Mouse (Mus musculus) neutrophil, adult 5-6 weeks (primary cell): ENCODE results near the gene Tagap1. TPM values are rescaled to one million over a fixed set of nuclear protein-coding genes. Genes with fewer than 3 reads are reported as not detected.
"Not testable (repeated sequence)": the region's sequence is repeated elsewhere in the genome, so short reads cannot be mapped to it uniquely, and the experiment has no call there.

ENCODE experiments used
- ATAC-seq: fragments of 151-379, 151-347 bp; 2 replicates; pipeline ENCODE4 v1.8.0; 2017; ENCODE audit warnings: mild to moderate bottlenecking, moderate TSS enrichment; ENCODE audit not compliant: insufficient number of reproducible peaks, poor library complexity, low FRiP score, severe bottlenecking; ENCODE audit errors: extremely low read depth
- total RNA-seq: library from RNA; stranded (forward); fragments of 200-1000 nt; gene quantifications from 2 replicates; pipeline ENCODE4 v1.2.3, GENCODE M21; 2017

Gene Tagap1
- total RNA-seq, 1 experiment from 2014 or later = 39.3 TPM

- ATAC-seq = peak; percentile 20; the same call in 1 of the 2 replicates
Measured at GRCm38 (mm10) chr17:6965364-6965763, 4.4 kb upstream of the Tagap1 start.

DNA sequence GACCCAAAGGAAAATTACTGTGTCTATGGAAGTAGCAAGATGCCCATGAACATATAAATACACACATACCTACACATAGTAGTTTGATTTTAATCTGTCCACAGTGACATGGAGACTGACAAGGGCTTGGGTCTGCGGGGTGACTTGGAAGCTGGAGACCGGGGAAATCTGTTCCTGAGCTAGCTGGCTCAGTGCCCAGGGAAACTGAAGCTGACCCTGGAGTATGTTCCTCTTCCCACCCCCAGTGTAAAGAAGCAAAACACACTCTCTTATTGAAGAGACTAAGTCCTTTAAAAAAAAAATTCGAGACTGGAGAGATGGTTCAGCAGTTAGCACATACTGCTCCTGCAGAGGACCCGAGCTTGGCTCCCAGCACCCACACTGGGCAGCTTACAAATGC, 2.0 kb upstream of the Tagap1 start:
- not testable (repeated sequence) for ATAC-seq

DNA sequence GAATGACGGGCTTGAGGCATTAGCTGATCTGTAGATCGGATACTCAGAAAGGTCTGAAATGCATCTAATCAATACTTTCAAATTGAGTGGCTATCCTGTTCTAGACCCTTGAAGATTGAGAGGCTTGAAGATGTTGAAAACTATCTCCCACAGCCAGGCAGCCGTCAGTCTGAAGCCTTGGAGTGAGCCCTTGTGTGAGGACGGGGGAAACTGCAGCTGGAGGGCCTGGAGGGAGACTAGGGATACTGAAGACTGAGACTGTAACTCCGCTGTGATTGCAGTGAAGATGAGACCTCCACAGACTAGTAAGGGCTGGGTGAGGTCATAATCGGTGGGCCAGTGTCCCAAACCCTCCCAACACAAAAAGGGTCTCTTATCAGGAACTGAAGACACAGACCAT, 1.4 kb upstream of the Tagap1 start:
- not testable (repeated sequence) for ATAC-seq

DNA sequence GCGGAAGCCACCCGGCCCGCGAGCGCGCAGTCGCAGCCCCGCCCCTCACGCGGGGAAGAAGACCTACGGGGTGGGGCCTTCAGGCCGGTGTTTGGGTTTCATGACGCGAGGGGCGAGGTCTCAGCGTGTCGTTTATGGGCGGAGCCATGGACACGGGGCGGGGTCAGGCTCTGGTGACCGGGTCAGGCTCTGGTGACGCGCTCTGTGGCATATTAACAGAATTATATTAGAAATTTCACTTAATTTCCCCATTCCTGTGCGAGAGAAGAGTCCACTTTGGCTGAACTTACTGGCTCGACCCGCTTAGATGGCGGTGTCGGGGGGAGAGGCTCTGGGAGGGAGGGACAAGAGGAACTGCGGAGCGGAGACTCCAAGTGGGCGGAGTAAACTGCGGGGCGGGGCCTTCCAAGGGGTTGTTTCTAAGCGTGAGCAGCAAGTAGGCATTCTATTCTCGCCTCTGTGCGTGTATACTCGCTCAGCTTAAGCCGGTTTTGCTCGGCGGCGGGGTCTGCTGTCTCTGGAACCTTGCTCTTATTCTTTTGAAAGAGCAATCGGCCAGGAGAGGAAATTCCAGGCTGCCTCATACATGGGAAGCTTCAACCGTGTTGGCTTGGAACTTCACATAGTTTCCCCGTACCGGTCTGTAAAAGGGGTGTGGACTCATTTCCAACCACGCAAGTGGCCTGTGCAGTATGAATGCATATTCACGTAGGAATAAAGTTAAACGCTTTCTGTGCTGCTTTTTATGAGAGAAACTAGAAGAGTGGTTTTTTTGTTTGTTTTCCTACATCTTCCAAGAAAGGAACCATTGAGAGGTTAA, 435 bp upstream of the Tagap1 start:
- ATAC-seq = peak; percentile 86

GRCm38 (mm10) chr17:6960349-6960748, 607 bp downstream of the Tagap1 start:
- ATAC-seq = not testable (repeated sequence)

GRCm38 (mm10) chr17:6959543-6960259, 1.3 kb downstream of the Tagap1 start:
- not testable (repeated sequence) for ATAC-seq

DNA sequence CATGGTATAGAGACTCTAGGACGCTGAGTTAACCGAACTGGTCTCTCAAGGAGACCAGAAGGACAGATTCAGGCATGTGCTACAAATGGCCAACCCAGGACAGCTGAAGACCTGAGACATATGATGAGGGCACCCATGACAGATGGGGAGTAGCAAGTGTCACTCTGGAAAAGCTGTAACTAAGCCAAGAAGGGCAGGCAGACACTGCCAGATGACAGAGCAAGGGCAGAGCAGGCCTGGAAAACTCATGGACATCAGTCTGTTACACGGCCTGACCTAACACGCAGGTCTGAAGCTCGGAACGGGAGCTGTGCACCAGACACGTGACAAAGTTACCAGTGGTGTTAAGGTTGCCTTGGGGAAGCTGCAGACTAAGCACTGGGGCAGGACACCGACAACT, 2.1 kb downstream of the Tagap1 start:
- not testable (repeated sequence) for ATAC-seq

DNA sequence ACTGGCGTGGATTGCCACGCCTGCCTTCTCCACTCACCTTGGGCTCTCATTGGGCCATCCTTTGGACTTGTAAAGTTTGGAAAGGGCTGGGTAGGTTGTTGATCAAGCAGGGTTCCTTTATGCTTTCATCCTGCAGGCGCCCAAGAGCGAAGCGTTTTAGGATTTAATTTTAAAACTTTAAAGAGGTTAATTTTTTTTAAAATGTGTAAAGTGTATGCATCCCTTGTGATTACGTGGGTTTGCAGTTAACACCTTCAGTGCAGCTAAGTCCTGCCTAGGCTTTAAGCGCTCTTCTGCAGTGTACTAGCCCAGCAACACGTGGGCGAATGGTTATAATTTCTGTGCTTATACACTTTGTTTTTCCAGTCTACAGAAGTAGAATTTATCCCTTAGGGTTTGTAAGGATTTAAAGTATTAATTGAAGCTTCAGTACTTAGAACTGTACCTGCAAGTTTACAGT, 12.2 kb downstream of the Tagap1 start:
- not testable (repeated sequence) for ATAC-seq

- peak; percentile 64 for ATAC-seq
Measured at GRCm38 (mm10) chr17:6947984-6948768, 12.8 kb downstream of the Tagap1 start, which contains the start of gene Rsph3b. Gene Rsph3b (minus strand): TSS chr17:6948682.

DNA sequence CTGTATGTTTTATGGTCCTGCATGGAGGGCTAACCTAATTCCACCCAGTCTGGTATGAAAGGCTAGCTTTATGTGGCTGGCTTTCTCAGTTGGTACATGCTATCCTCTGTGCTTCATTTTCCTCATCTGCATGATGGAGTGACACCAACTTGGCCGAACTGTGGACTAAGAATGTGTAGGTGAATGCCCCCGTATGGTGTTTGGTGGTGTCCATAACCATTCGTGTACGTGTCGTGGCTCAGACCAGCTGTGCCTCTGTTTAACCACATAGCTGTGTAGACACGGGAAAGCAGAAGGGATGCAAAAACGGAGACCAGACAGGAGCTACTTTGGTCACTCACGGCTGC, 13.3 kb downstream of the Tagap1 start:
- ATAC-seq = not testable (repeated sequence)

DNA sequence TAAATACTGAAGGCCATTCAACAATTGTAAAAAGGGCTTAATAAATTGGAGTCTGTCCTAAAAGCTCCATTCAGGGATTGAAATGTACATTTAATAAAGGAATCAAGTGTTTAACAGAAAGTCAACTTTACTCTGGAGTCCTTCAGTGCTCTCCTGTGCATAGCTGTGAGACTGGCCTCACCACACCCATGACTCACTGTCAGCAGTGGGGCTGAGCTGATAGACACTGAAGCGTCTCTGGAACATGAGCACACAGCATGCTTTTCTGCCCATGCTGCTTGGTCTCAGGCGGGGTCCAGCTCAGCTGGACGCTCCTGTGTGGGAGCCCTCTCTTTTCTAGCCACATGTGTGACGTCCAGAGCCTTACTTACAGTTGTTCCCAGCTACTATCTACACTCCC, 18.4 kb downstream of the Tagap1 start:
- not testable (repeated sequence) for ATAC-seq

GRCm38 (mm10) chr17:6931625-6932024, 29.3 kb downstream of the Tagap1 start:
- ATAC-seq = not testable (repeated sequence)

DNA sequence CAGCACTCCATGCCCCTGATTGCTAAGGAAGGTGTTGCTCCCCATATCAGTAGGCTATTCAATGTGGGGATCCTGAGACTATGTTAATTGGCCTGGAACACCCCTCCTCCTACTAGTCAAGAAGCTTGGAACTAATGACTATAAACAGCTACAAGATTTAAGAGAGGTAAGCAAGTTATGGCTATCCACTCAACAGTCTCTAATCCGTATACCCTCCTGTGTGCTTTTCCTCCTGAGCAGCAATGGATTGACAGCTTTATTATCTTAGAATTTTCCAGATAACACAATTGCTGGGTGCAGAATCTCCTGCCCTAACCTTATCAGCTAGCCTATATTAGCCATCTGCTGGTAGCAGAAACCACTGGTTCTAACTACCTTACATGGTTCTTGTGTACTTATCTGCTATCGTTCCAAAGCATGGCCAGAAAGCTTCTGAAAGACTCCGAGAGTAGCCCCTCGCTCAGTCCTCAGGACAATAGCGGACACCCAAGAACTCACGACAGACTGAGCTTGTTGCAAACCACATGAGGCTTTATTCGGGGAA, 40.5 kb downstream of the Tagap1 start:
- ATAC-seq = not testable (repeated sequence)

GRCm38 (mm10) chr17:6919388-6919787, 41.6 kb downstream of the Tagap1 start:
- ATAC-seq = not testable (repeated sequence)

DNA sequence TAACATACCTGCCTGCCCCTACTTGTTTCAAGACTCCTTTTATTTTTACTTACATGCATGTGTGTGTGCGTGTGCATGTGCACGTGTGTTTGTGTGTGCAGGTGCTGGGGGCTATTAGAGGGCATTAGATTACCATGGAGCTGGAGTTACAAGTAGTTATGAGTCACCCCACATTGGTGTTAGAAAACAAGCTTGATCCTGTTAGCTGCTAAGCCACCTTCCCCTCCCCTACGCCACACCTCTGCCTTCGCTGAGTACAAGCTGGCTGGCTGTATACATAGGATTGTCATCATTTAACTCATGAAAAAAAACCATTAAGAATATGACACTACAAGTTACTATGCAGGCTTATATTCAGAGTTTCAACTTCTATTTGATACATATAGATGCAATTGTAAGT, 45.7 kb downstream of the Tagap1 start:
- not testable (repeated sequence) for ATAC-seq

DNA sequence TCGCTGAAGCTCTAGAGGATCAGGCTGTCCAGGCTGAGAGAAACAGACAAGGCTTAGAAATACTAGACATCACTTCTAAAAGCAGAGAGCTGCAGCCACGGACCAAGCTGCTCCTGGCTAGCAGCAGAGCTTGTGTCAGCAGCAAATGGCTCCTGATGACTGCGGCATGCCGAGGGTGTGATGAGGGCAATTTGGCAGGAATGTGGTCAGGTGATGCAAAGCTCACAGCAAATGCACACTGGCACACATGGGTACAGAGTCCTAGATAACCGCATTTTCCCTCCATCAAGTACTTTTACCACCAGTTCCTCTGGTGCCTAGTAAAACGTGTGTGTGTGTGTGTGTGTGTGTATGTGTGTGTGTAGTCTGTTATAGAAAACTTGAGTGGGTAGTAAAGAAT, 46.9 kb downstream of the Tagap1 start:
- ATAC-seq = not testable (repeated sequence)
